ENCODE assay signal across 8 mouse cellular contexts in the genomic region with DNA sequence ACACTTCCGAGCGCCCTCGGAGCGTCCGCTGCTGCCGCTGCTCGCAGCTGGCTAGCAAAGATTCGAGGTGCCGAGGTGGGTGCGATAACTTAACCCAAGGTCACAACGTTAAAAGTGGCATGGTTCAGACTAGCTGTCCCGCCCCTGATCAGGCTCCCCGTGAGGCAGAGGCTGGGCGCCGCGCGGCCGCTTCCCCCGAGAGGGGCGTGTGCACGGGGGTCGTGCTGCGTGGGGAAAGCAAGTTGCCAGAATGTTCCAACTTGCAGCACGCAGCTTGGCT. TPM values are rescaled to one million over a fixed set of nuclear protein-coding genes. Genes with fewer than 3 reads are reported as not detected.
DNase-seq lines count a peak whose midpoint lies in the region; ATAC-seq and TF ChIP-seq lines count a peak whose summit lies in the region.

No protein-coding gene starts in this region.

- no peaks in the 10 kb centered on the region for H3K36me3 ChIP-seq in kidney, embryonic 14.5 days (ENCODE audit: control insufficient read depth, insufficient read depth, low read length)
- H3K36me3 ChIP-seq in hindbrain, embryonic 15.5 days = no peaks in the 10 kb centered on the region
- no peaks in the 10 kb centered on the region for H3K36me3 ChIP-seq in midbrain, postnatal 0 days (ENCODE audit: insufficient read depth, low read length)

- no peak for DNase-seq in kidney, postnatal 36 days
- DNase-seq in midbrain, postnatal 0 days (ENCODE audit: low spot score) = no peak
- DNase-seq in left cerebral cortex, postnatal 4 days = no peak
- DNase-seq in gastrocnemius, postnatal 36 days = no peak
- DNase-seq in adipocyte (ENCODE audit: low spot score) = no peak

- no peak overlapping the region for H3K27ac ChIP-seq in kidney, embryonic 14.5 days (ENCODE audit: low read depth, low read length)
- no peak overlapping the region for H3K27ac ChIP-seq in brown adipose tissue, adult 24 weeks (replicated peaks; ENCODE audit: low read depth, low read length)
- H3K27ac ChIP-seq in hindbrain, embryonic 15.5 days (replicated peaks) = no peak overlapping the region
- H3K27ac ChIP-seq in midbrain, postnatal 0 days (ENCODE audit: low read depth, low read length) = no peak overlapping the region

- H3K4me3 ChIP-seq in kidney, embryonic 14.5 days (ENCODE audit: low read length) = peak overlapping the region; percentile 48
- peak overlapping the region; percentile 60 for H3K4me3 ChIP-seq in brown adipose tissue, adult 24 weeks (ENCODE audit: insufficient read depth, low read depth, low read length)
- H3K4me3 ChIP-seq in hindbrain, embryonic 15.5 days = peak overlapping the region; percentile 57
- peak overlapping the region; percentile 51 for H3K4me3 ChIP-seq in midbrain, postnatal 0 days (ENCODE audit: low read depth, low read length)

- H3K27me3 ChIP-seq in kidney, embryonic 14.5 days (ENCODE audit: control insufficient read depth, insufficient read depth, low read length) = peaks cover 21% of the 10 kb centered on the region
- H3K27me3 ChIP-seq in hindbrain, embryonic 15.5 days = peaks cover 29% of the 10 kb centered on the region
- peaks cover 10% of the 10 kb centered on the region; the same call in 1 of the 2 replicates for H3K27me3 ChIP-seq in midbrain, postnatal 0 days (ENCODE audit: insufficient read depth, low read length)

- intact Hi-C loops in left cerebral cortex, postnatal 4 days (cut with DNase I) = no loop called here
- intact Hi-C loops in gastrocnemius, postnatal 36 days (cut with DNase I) = no loop called here

- peak overlapping the region; percentile 71 for H3K4me2 ChIP-seq in kidney, embryonic 14.5 days (replicated peaks; ENCODE audit: low read depth, low read length)
- peak overlapping the region; percentile 81 for H3K4me2 ChIP-seq in hindbrain, embryonic 15.5 days
- H3K4me2 ChIP-seq in midbrain, postnatal 0 days (ENCODE audit: low read depth, low read length, poor library complexity, severe bottlenecking) = peak overlapping the region; percentile 64

- WGBS in kidney, embryonic 14.5 days = 37% methylated on average over 24 of the region's 24 CpGs
- 21% methylated on average over 23 of the region's 24 CpGs for WGBS in hindbrain, embryonic 15.5 days
- 25% methylated on average over 23 of the region's 24 CpGs for WGBS in midbrain, postnatal 0 days

- peak overlapping the region; percentile 62 for H3K9ac ChIP-seq in kidney, embryonic 14.5 days (ENCODE audit: low read depth, low read length)
- H3K9ac ChIP-seq in hindbrain, embryonic 15.5 days = 0 out of 2 replicates have a peak overlapping the region, but pooled peaks have one; percentile 43
- peak overlapping the region; percentile 46; the same call in 1 of the 2 replicates for H3K9ac ChIP-seq in midbrain, postnatal 0 days (replicated peaks; ENCODE audit: low read length, poor library complexity, severe bottlenecking)

- no peak for ATAC-seq in kidney, embryonic 14.5 days (ENCODE audit: low FRiP score, low TSS enrichment)
- ATAC-seq in hindbrain, embryonic 15.5 days (ENCODE audit: low FRiP score, low read depth) = no peak
- no peak for ATAC-seq in midbrain, postnatal 0 days (ENCODE audit: low FRiP score)

- no peaks in the 10 kb centered on the region for H3K9me3 ChIP-seq in kidney, embryonic 14.5 days (ENCODE audit: control insufficient read depth, low read length)
- H3K9me3 ChIP-seq in hindbrain, embryonic 15.5 days = no peaks in the 10 kb centered on the region
- H3K9me3 ChIP-seq in midbrain, postnatal 0 days (ENCODE audit: low read length) = no peaks in the 10 kb centered on the region

- no peaks in the 10 kb centered on the region for H3K4me1 ChIP-seq in kidney, embryonic 14.5 days (ENCODE audit: control insufficient read depth, insufficient read depth, low read length)
- H3K4me1 ChIP-seq in brown adipose tissue, adult 24 weeks (ENCODE audit: control insufficient read depth, insufficient read depth, insufficient read length, low read length) = no peaks in the 10 kb centered on the region
- H3K4me1 ChIP-seq in hindbrain, embryonic 15.5 days (replicated peaks) = peaks cover 9% of the 10 kb centered on the region
- H3K4me1 ChIP-seq in midbrain, postnatal 0 days (ENCODE audit: insufficient read depth, low read length) = no peaks in the 10 kb centered on the region

- TF ChIP-seq CTCF in midbrain, postnatal 0 days (IDR thresholded peaks at IDR 0.05) = no peak

RNA-seq across cellular contexts. Expression of a gene that starts 1.1 kb away (rescaled TPM):
- polyA plus RNA-seq in kidney, embryonic 14.5 days (2014; fragmentation: Nextera tagmentation; extraction: Ambion mirVana) = 167 and 188 TPM in 2 replicates
- not detected in 2 replicates for polyA plus RNA-seq in brown adipose tissue, adult 24 weeks (2012; ENCODE audit: insufficient read depth, insufficient read length, missing spikeins)
- polyA plus RNA-seq in hindbrain, embryonic 15.5 days (2015; fragmentation: Nextera tagmentation; extraction: Ambion mirVana) = 14.0 and 16.7 TPM in 2 replicates
- 6.4 and 6.9 TPM in 2 replicates for total RNA-seq in midbrain, postnatal 0 days (2014; rRNA removed)
- 13.0 and 22.3 TPM in 2 replicates for polyA plus RNA-seq in midbrain, postnatal 0 days (2015; fragmentation: Nextera tagmentation; extraction: Ambion mirVana)
- 1 to 10 TPM; 2.8 to 3.5 TPM for total RNA-seq in left cerebral cortex, postnatal 4 days (2021)
- total RNA-seq in gastrocnemius, postnatal 36 days (2021) = 1 to 10 TPM in 1 of 2 experiments, under 1 TPM in 1; 0.79 to 1.5 TPM
